Mouse (Mus musculus) kidney, adult 2 months (tissue): ENCODE data around the gene Trim52.

Experiments
- CTCF ChIP-seq: fragments of 200-500 bp; conservative IDR thresholded peaks from 2 replicates; pipeline ENCODE4 v1.5.1; 2011; ENCODE audit warnings: low read depth, mild to moderate bottlenecking, control low read depth, low read length, moderate library complexity, mixed read lengths; ENCODE audit not compliant: insufficient read depth, insufficient read length
- POLR2A ChIP-seq: fragments of 200-500 bp; IDR thresholded peaks from one replicate; pipeline ENCODE4 v1.6.1; 2011; ENCODE audit warnings: low read depth, low read length, control low read depth

DNA sequence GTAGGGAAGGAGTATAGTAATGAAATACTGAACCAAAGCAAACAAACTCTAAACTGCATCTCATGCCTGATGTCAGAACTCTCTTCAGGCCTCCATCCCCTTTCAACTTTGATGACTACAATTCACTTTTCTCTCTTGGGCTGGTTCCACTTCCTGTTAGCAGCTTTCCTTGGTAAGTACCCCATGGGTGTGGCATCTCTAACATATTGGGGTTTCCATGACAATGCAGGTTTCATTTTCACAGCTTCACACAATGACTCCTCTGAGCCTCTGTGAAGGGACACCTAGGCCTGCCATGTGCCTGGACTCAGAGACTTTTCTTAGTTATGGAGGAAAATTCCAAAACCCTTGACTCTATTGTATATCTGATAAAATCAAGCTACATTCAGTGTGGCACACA is 30.3 kb downstream of the Trim52 start:
- TF ChIP-seq POLR2A, result no peak
- TF ChIP-seq CTCF, result no peak
